Mouse (Mus musculus) lung, adult 2 months (tissue): ENCODE measurements around the gene Mtcl1.

Source experiments
- CTCF ChIP-seq: fragments of 200-500 bp; IDR thresholded peaks from 2 replicates; pipeline ENCODE4 v1.5.1; 2011; ENCODE audit warnings: mild to moderate bottlenecking, low read length, control low read depth; ENCODE audit not compliant: insufficient read depth
- POLR2A ChIP-seq: fragments of 200-500 bp; IDR thresholded peaks from 2 replicates; pipeline ENCODE4 v1.6.1; 2011; ENCODE audit warnings: low read depth, mild to moderate bottlenecking, control low read depth, low read length, borderline replicate concordance; ENCODE audit errors: extremely low read depth

DNA sequence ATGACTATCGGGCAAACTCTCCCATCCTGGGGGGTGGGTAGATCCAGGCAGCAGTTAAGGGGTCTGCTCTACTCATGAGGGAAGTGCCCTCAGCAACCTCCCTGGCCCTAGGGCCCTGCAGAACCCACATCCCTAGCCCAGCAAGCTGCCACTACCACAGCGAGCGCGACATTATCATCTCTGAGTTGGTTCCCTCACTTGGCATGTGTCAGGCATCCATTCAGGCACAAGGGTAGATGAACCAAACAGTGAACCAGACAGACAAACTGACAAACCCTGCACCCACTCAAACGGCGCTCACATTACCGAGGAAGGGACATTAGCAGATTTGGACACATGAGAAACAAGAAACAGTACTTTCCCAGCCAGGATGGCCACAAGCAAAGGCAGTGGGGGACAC, 15.0 kb downstream of the Mtcl1 start:
- no peak for TF ChIP-seq CTCF
- no peak for TF ChIP-seq POLR2A
